Mouse (Mus musculus): ENCODE measurements around the gene Fcho2. TPM values are rescaled to one million over a fixed set of nuclear protein-coding genes. Genes with fewer than 3 reads are reported as not detected.

Fcho2 gene
- polyA plus RNA-seq, 1 experiment from 2014 or later = 31.2 TPM

- 64% methylated on average over 4 of the region's 4 CpGs for WGBS
- Histone ChIP-seq H3K4me1 (ENCODE audit: control insufficient read depth, insufficient read depth, low read length) (peaks cover 5% of the 10 kb centered on the region), H3K9me3 (ENCODE audit: control insufficient read depth, low read length) (no peaks in the 10 kb centered on the region), H3K27me3 (replicated peaks; ENCODE audit: control insufficient read depth, insufficient read depth, low read length) (no peaks in the 10 kb centered on the region), H3K36me3 (ENCODE audit: control insufficient read depth, insufficient read depth, low read length) (no peaks in the 10 kb centered on the region), H3K27ac (ENCODE audit: low read length) (no peak overlapping the region), H3K9ac (ENCODE audit: low read depth, low read length) (no peak overlapping the region), H3K4me2 (ENCODE audit: low read depth, low read length) (no peak overlapping the region), H3K4me3 (ENCODE audit: low read length) (no peak overlapping the region)
- ATAC-seq = no peak
Observed at GRCm38 (mm10) chr13:98812285-98812684, 3.0 kb downstream of the Fcho2 start.

- H3K27me3 ChIP-seq (replicated peaks; ENCODE audit: control insufficient read depth, insufficient read depth, low read length) = no peaks in the 10 kb centered on the region
- H3K27ac ChIP-seq (ENCODE audit: low read length) = no peak overlapping the region
- no peaks in the 10 kb centered on the region for H3K9me3 ChIP-seq (ENCODE audit: control insufficient read depth, low read length)
- H3K4me1 ChIP-seq (ENCODE audit: control insufficient read depth, insufficient read depth, low read length) = peaks cover 2% of the 10 kb centered on the region; the same call in 1 of the 2 replicates
- 55% methylated on average over 6 of the region's 6 CpGs for WGBS
- no peaks in the 10 kb centered on the region for H3K36me3 ChIP-seq (ENCODE audit: control insufficient read depth, insufficient read depth, low read length)
- ATAC-seq = no peak
- H3K9ac ChIP-seq (ENCODE audit: low read depth, low read length) = no peak overlapping the region
- H3K4me2 ChIP-seq (ENCODE audit: low read depth, low read length) = no peak overlapping the region
- H3K4me3 ChIP-seq (ENCODE audit: low read length) = no peak overlapping the region
Observed at GRCm38 (mm10) chr13:98810143-98810542, 5.1 kb downstream of the Fcho2 start.

GRCm38 (mm10) chr13:98809087-98809486 lies 6.2 kb downstream of the Fcho2 start:
- Histone ChIP-seq H3K27me3 (replicated peaks; ENCODE audit: control insufficient read depth, insufficient read depth, low read length) (no peaks in the 10 kb centered on the region), H3K4me3 (ENCODE audit: low read length) (no peak overlapping the region), H3K36me3 (ENCODE audit: control insufficient read depth, insufficient read depth, low read length) (no peaks in the 10 kb centered on the region), H3K4me2 (ENCODE audit: low read depth, low read length) (no peak overlapping the region), H3K4me1 (ENCODE audit: control insufficient read depth, insufficient read depth, low read length) (peaks cover 2% of the 10 kb centered on the region; the same call in 1 of the 2 replicates), H3K27ac (ENCODE audit: low read length) (no peak overlapping the region), H3K9me3 (ENCODE audit: control insufficient read depth, low read length) (no peaks in the 10 kb centered on the region), H3K9ac (ENCODE audit: low read depth, low read length) (no peak overlapping the region)
- no peak for ATAC-seq
- 59% methylated on average over 1 of the region's 1 CpGs for WGBS

GRCm38 (mm10) chr13:98804480-98804879 lies 10.8 kb downstream of the Fcho2 start:
- Histone ChIP-seq H3K27me3 (replicated peaks; ENCODE audit: control insufficient read depth, insufficient read depth, low read length) (no peaks in the 10 kb centered on the region), H3K9ac (ENCODE audit: low read depth, low read length) (no peak overlapping the region), H3K4me2 (ENCODE audit: low read depth, low read length) (no peak overlapping the region), H3K27ac (ENCODE audit: low read length) (no peak overlapping the region), H3K4me1 (ENCODE audit: control insufficient read depth, insufficient read depth, low read length) (no peaks in the 10 kb centered on the region), H3K4me3 (ENCODE audit: low read length) (no peak overlapping the region), H3K36me3 (ENCODE audit: control insufficient read depth, insufficient read depth, low read length) (peaks cover 21% of the 10 kb centered on the region; the same call in 1 of the 2 replicates), H3K9me3 (ENCODE audit: control insufficient read depth, low read length) (no peaks in the 10 kb centered on the region)
- no peak for ATAC-seq
- 100% methylated on average over 1 of the region's 1 CpGs for WGBS

- Histone ChIP-seq H3K4me3 (ENCODE audit: low read length) (no peak overlapping the region), H3K9ac (ENCODE audit: low read depth, low read length) (no peak overlapping the region), H3K36me3 (ENCODE audit: control insufficient read depth, insufficient read depth, low read length) (peaks cover 21% of the 10 kb centered on the region; the same call in 1 of the 2 replicates), H3K9me3 (ENCODE audit: control insufficient read depth, low read length) (no peaks in the 10 kb centered on the region), H3K27me3 (replicated peaks; ENCODE audit: control insufficient read depth, insufficient read depth, low read length) (no peaks in the 10 kb centered on the region), H3K27ac (ENCODE audit: low read length) (no peak overlapping the region), H3K4me1 (ENCODE audit: control insufficient read depth, insufficient read depth, low read length) (no peaks in the 10 kb centered on the region), H3K4me2 (ENCODE audit: low read depth, low read length) (no peak overlapping the region)
- 85% methylated on average over 4 of the region's 4 CpGs for WGBS
- ATAC-seq = no peak
Observed at GRCm38 (mm10) chr13:98803699-98804098, 11.6 kb downstream of the Fcho2 start.

GRCm38 (mm10) chr13:98802957-98803356 lies 12.3 kb downstream of the Fcho2 start:
- H3K4me1 ChIP-seq (ENCODE audit: control insufficient read depth, insufficient read depth, low read length) = no peaks in the 10 kb centered on the region
- no peaks in the 10 kb centered on the region for H3K9me3 ChIP-seq (ENCODE audit: control insufficient read depth, low read length)
- no peak overlapping the region for H3K27ac ChIP-seq (ENCODE audit: low read length)
- H3K4me3 ChIP-seq (ENCODE audit: low read length) = no peak overlapping the region
- no peak for ATAC-seq
- WGBS = 81% methylated on average over 3 of the region's 3 CpGs
- H3K36me3 ChIP-seq (ENCODE audit: control insufficient read depth, insufficient read depth, low read length) = peaks cover 21% of the 10 kb centered on the region; the same call in 1 of the 2 replicates
- no peaks in the 10 kb centered on the region for H3K27me3 ChIP-seq (replicated peaks; ENCODE audit: control insufficient read depth, insufficient read depth, low read length)
- no peak overlapping the region for H3K4me2 ChIP-seq (ENCODE audit: low read depth, low read length)
- no peak overlapping the region for H3K9ac ChIP-seq (ENCODE audit: low read depth, low read length)

- H3K4me2 ChIP-seq (ENCODE audit: low read depth, low read length) = no peak overlapping the region
- no peaks in the 10 kb centered on the region for H3K4me1 ChIP-seq (ENCODE audit: control insufficient read depth, insufficient read depth, low read length)
- no peak for ATAC-seq
- 96% methylated on average over 3 of the region's 3 CpGs for WGBS
- H3K36me3 ChIP-seq (ENCODE audit: control insufficient read depth, insufficient read depth, low read length) = peaks cover 11% of the 10 kb centered on the region; the same call in 1 of the 2 replicates
- H3K9ac ChIP-seq (ENCODE audit: low read depth, low read length) = no peak overlapping the region
- no peak overlapping the region for H3K4me3 ChIP-seq (ENCODE audit: low read length)
- H3K9me3 ChIP-seq (ENCODE audit: control insufficient read depth, low read length) = no peaks in the 10 kb centered on the region
- H3K27me3 ChIP-seq (replicated peaks; ENCODE audit: control insufficient read depth, insufficient read depth, low read length) = no peaks in the 10 kb centered on the region
- H3K27ac ChIP-seq (ENCODE audit: low read length) = no peak overlapping the region
Observed at GRCm38 (mm10) chr13:98795511-98795910, 19.7 kb downstream of the Fcho2 start.

- 100% methylated on average over 1 of the region's 1 CpGs for WGBS
- ATAC-seq = no peak
Observed at GRCm38 (mm10) chr13:98792864-98793263, 22.4 kb downstream of the Fcho2 start.

GRCm38 (mm10) chr13:98791693-98792092 lies 23.6 kb downstream of the Fcho2 start:
- Histone ChIP-seq H3K9me3 (ENCODE audit: control insufficient read depth, low read length) (no peaks in the 10 kb centered on the region), H3K36me3 (ENCODE audit: control insufficient read depth, insufficient read depth, low read length) (0 out of 2 replicates have a peak, but pooled peaks cover 2% of the 10 kb centered on the region), H3K9ac (ENCODE audit: low read depth, low read length) (no peak overlapping the region), H3K4me3 (ENCODE audit: low read length) (no peak overlapping the region), H3K4me2 (ENCODE audit: low read depth, low read length) (no peak overlapping the region), H3K27ac (ENCODE audit: low read length) (no peak overlapping the region), H3K4me1 (ENCODE audit: control insufficient read depth, insufficient read depth, low read length) (no peaks in the 10 kb centered on the region), H3K27me3 (replicated peaks; ENCODE audit: control insufficient read depth, insufficient read depth, low read length) (no peaks in the 10 kb centered on the region)
- WGBS = 96% methylated on average over 1 of the region's 1 CpGs
- no peak for ATAC-seq

More at GRCm38 (mm10) chr13:98792864-98793263, 22.4 kb downstream of the Fcho2 start:
- Histone ChIP-seq H3K4me1 (ENCODE audit: control insufficient read depth, insufficient read depth, low read length) (no peaks in the 10 kb centered on the region), H3K36me3 (ENCODE audit: control insufficient read depth, insufficient read depth, low read length) (0 out of 2 replicates have a peak, but pooled peaks cover 3% of the 10 kb centered on the region), H3K9ac (ENCODE audit: low read depth, low read length) (no peak overlapping the region), H3K9me3 (ENCODE audit: control insufficient read depth, low read length) (no peaks in the 10 kb centered on the region), H3K4me2 (ENCODE audit: low read depth, low read length) (no peak overlapping the region), H3K4me3 (ENCODE audit: low read length) (no peak overlapping the region), H3K27me3 (replicated peaks; ENCODE audit: control insufficient read depth, insufficient read depth, low read length) (no peaks in the 10 kb centered on the region), H3K27ac (ENCODE audit: low read length) (no peak overlapping the region)

Measured in intestine, embryonic 16.5 days (tissue).